Mouse (Mus musculus) urinary bladder, postnatal 36 days (tissue): ENCODE data around the gene Ldhc.
A peak's percentile ranks its signal among the peaks of the same experiment; 100 is the strongest.
"Not testable (repeated sequence)": the region's sequence is repeated elsewhere in the genome, so short reads cannot be mapped to it uniquely, and the experiment has no call there.

Source experiments
- DNase-seq, 2 experiments: peaks; one replicate each; pipeline ENCODE4 v3.0.0; 2022; ENCODE audit warnings: low spot score in 2 of 2, mixed read lengths in 1 of 2

Gene Ldhc

DNA sequence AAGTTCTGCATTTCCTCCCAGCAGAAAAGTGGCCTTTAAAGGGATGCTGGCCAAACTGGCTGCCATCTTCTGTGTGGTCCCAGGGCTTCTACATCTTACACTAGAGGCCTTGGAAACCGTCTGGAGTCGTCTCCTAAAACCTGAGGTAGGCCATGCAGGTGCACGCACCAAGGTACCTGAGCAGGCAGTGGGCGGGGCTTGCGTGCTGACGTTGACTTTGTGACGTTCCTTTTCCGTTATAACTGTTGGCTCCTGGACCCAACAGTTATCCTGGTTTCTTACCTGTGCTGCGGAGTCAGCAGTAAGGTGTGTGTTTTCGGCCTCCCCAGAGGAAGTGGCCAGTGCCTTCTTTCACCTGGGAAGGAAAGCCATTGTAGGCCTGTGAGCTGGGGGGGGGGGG lies at the start of gene Ldhc:
Ldhc (plus strand) TSS at position 208 of the 400 bp plus-strand sequence.
- DNase-seq, result no peak

DNA sequence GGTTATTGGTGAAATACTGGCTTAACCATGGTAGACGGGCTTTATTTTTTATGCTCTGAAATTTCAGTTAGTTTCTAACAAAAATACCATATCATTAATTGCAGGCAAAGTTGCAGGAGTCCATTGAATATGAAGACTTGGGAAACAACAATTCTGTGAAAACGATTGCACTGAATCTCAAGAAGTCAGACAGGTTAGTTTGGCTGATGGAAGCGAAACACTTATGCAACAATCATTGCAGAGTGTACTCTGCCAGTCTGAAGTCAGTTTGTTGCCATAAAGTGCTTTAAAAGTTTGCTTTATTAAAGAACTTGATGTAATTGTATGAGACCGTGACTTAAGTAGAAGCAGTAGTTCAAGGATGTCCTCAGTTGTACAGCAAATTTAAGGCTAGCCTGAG lies 47.0 kb upstream of the Ldhc start:
- no peak for DNase-seq

DNA sequence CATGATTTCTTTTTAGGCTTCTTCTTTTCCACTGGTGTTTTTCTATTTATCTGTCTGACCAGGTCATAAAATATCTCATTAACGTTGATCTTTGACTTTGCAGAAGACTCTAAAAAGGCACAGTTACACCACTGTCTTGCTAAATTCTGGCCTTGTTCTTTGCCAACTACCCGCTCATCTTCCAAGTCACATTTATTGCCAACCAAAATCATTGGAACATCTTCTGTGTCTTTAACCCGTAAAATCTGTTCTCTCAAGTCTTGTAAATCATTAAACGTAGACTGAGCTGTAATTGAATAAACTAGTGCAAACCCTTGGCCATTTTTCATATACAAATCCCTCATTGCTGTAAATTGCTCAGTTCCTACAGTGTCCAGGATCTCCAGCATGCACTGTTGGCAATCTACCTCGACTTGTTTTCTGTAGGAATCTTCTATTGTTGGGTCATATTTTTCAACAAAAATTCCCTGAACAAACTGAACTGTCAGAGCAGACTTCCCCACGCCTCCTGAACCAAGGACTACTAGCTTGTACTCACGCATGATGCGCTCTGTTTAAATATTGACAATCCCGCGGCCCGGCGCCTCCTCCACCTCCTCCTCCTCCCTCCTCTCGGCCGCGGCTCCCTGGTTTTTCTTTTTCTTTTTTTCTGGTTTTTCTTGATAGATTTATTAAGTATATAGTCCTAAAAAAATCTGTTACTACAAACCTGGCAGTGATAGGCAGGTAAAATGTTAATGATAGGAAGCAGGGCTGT lies 39.9 kb upstream of the Ldhc start:
- not testable (repeated sequence) for DNase-seq

DNA sequence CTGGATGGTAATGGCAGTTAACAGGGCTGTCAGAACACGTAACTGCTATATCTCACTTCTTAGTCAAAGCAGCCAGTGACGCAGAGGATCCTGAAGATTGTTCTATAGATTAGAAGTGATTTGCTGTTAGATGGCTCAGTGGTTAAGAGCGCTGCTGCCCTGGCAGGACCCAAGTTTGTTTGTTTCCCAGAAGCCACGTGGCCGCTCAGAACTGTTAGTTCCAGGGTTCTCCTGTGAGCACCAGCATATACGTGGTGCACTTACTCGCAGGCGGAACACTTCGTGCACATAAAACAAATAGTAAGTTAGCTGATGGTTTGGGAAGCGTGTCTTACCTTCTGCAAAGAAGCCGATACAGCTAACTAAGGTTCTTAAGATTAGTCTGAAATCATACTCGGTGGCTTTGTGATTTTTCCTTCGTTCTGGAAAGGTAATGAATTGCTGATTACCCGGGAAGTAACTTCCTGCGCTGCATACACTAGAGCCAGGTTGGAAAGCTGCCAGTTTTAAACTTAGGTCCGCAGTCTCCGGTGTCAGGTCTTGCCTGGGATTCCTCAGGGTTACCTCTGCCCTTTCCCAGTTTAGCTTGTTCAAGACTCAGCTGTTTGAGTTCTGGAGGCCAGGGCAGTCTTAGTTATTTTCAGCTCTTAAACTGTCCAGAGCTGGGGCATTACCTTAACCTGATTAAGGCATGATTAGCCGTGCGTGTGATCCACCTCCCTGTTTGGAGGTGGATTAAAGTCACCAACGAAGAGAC lies 33.8 kb upstream of the Ldhc start:
- no peak for DNase-seq

DNA sequence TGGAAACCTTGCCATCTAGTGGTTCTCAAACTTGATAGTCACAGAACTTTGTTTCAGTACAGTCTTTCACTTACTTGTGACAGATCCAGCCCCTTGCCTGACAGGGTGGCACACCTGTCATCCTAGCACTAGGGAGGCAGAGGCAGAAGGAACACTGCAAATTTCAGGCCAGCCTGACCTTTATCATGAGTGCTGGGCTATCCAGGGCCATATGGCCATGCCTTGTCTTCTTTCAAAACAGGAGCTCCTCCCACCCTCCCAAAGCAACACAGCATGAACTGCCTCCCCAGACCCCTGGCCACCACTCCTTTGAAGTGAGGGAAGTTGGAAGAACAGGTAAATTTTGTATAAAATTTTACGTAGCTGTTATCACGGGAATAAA lies 33.2 kb upstream of the Ldhc start:
- no peak for DNase-seq

DNA sequence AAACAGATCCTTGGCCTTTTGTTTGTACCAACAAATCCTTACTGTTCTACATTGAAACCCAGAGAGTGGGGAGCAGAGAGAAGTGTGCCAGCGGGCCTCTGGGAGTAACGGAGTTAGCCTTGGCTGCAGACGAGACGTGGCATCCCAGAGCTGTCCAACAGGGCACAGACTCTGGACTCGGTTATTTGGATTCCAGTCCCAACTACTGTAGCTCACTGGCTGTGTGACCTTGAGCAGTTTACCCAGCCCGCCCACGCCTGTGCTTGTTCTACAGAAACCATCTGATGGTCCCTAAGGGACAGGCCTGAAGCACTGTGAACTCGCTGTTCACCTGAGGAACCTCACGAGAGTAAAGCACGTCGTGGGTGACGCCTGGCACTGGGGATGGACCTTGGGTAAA lies 31.1 kb upstream of the Ldhc start:
- DNase-seq, result no peak

DNA sequence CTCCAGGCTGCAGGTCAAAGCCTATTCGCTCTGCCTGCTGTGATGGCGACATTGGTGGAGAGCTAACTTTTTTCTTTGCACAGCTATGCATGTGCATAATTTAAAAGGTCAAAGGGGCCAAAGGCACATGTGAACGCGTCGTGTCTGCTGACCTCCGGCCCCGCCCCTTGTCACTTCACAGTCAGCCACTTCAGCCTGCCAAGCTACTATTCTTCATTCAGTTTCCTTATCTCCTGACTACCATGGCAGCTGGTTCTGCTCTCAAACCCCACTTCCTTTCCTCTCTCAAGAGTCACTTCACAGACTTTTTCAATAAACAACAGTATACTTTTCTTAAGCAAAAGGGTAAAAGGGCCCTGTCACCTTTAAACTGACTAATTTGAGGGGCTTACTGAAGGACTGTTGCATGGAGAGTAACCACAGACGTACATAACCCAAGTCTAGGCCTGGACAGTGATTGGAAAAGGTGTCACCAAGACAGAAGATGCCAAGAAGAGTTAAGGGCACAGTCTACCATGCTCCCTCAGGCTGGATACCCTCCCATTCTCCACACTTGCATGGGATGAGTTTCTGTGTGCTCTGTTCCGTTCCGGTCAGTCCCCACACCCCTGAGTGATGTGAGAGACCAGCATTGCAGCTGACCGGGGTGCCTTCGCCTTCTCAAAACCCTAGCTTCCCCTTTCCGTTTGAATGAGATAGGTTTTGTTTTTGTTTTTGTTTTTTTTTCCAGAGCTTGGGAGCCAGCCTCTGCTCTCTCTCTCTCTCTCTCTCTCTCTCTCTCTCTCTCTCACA lies 30.0 kb upstream of the Ldhc start:
- no peak for DNase-seq

DNA sequence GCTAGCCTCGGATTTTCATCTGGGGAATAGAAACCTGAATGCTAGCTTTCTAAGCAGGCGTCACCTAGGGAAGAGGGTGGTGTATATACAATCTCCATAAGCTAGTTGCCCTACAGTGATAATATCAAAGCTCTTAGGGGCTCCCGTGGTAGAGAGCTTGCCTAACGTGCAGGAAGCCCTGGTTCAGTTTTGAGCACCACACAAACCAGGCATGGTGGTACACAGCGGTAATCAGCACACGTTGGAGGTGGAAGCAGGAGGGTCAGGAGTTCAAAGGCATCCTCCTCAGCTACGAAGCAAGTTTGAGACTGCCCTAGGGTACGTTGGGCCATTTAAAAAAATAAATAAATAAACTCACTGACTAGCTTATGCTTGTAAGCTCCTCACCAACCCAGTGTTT lies 29.3 kb upstream of the Ldhc start:
- no peak for DNase-seq

DNA sequence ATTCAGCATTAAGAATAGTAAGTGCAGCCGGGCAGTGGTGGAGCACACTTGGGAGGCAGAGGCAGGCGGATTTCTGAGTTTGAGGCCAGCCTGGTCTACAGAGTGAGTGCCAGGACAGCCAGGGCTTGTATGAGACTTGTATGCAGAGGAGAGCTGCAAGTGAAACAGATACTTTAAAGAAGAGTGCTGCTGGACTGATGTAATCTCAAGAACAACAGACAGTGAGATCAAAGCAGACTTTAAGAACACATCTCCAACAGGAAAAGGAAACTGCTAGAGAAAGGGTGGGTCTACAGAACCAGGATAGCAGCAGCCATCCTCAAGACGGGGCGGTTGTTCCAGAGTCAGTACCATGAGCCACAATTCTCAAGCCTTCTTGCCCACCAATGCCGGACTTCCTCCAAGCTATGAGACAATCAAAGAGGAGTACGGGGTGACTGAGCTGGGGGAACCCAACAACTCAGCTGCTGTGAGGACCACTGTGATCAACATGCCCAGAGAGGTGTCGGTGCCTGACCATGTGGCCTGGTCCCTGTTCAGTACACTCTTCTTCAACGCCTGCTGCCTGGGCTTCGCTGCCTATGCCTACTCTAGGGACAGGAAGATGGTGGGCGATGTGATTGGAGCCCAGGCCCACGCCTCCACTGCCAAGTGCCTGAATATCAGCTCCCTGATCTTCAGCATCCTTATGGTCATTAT lies 28.7 kb upstream of the Ldhc start:
- DNase-seq, result not testable (repeated sequence)

DNA sequence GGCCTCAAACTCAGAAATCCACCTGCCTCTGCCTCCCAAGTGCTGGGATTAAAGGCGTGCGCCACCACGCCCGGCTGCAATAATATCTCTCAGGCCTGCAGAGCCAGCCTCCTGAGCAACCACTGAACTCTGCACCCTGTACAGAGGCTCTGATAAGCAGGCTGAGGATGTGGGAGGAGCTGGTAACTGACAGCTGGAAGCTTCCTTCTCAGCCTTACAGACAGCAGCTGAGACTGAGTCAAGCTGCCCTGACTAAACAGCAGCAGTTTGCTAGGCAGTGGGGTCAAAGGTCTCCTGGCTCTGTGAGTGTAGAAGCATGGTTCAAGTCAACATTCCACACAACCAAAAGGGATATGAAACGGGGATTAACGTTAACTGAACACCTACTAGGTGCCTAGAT lies 27.7 kb upstream of the Ldhc start:
- DNase-seq, result no peak

DNA sequence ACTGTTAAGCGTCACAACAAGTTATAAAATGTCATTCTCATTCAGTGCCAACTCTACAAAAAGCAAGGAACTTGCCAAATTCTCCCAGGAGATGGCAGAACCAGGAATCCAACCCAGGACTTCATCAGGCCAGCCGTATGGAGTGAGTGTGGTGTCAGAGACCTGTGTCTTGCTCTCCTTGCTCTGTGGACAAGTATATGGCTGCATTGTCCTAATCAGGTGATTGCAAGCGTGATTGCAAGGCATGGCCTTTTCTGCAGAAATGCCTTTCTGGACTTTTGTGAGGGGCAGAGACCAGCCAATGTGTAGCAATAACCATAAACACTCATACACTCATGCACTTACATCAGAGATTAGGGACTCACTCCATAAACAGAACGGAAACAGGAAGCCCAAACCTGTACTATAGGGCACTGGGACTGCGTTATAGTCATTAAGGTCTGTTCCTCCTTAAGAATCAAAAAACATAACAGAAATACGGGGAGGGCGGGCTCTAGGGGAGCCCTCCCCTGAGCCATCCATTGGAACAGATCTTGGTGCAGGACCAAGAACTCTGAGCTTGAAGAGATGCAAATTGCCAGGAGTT lies 27.2 kb upstream of the Ldhc start:
- no peak for DNase-seq

DNA sequence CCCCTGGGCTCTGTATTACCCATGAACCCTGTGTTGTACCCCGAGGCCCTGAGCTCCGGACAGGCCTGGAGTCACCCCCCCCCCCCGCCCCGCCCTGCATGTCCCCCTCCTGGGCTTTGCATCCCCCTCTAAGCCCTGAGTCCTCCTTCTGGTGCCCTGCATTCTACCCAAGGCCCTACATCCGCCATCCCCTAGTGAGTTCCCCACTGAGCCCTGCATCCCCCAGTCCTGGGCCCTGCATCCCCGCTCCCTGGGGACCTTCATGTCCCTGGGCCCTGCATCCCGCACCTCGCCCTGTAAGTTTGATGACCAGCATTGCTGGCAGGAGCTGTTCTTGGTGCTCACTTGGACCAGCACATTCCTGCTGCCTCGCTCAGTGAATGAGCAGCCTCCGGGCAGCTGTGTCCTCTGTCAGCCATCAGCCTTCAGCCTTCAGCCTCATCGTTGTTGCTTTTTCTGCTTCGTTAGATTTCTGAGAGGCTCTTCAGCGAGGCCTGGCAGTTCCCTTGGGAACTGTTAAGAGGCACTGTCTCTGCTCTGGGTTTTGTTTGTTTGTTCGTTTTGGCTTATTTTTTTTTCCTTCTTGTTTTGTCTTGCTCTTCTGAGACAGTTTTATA lies 25.9 kb upstream of the Ldhc start:
- DNase-seq, result no peak

DNA sequence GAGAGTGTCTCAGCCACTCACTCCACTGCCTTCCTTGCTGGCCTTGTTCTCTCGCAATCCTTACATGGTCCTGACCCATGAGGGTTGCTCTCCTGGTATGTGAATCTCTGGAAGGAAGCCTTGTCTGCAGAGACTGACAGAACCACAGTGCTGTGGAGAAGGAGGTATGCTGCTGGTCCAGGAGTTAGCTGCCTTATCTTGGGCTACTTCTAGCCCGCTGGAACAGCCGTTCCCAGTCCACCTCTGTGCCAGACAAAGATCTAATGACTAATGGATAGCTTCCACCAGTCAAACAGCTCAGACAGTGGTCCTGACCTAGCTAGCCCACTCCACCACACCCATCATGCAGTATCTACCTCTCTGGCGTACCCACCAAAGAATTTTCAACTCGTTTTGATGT lies 24.6 kb upstream of the Ldhc start:
- no peak for DNase-seq

DNA sequence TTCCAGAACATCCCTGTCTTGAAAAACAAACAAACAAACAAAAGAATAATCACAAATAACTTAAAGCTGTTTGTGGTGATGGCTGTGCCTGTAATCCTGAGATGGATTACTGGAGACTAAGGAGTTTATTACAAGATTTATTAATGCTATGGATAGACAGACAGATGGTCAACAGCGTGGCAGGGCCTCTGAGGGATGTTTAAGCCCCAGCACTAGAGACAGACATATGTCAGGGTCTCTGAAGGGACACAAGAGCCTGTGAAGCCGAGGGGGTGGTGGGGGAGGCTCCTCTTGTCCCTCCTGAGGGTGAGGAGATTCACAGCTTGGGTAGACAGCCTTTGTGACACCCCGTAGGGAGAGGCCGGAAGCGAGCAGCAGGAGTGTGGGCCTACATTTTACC lies 23.9 kb upstream of the Ldhc start:
- DNase-seq, result no peak

DNA sequence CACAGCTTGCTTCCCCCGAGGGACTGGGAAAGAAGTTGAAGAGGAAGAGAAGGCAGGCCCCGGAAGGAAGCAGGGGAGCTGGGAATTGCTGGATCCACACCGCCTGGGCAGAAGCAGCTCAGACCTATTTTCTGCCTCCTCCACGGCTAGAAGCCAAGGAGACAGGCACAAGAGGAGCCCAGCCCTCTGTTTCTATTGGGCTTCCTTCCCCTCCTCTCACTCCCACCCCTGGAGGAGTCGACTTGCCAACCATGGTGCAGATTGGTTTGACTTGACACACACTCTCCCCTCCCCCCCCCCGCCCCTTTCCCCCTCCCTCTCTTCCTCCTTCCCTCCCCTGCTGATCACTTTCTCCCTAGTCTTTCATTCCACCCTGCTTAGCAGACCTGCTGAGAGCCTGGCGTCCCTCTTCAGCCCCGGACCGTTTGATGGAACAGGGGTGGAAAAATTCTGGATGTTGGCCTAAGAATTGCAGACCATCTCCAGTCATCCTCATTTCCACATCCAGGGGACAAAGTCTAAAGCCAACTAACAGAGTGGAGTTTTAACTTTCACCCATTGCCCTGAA lies 22.8 kb upstream of the Ldhc start:
- DNase-seq, result peak; percentile 22 to 35

DNA sequence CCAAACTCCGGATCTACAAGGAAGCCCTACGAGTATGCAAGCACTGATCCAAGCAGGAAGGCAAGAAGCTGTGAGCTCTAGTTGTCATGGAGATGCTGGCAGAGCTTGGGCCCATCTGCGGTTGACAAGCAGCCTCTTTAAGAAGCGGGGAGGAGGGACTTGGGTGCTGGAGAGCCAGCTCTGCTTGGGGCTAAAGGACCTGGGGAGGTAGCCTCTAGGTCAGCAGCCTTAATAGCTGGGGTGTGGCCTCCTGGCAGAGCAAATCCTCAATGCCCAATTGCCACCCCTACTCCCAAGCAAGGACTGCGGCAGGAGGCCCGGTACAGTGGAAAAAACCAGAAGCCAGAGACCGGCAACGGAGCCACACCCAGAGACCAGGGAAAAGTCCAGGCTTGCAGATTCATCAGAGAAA lies 22.1 kb upstream of the Ldhc start:
- DNase-seq, result peak; percentile 74 to 81

DNA sequence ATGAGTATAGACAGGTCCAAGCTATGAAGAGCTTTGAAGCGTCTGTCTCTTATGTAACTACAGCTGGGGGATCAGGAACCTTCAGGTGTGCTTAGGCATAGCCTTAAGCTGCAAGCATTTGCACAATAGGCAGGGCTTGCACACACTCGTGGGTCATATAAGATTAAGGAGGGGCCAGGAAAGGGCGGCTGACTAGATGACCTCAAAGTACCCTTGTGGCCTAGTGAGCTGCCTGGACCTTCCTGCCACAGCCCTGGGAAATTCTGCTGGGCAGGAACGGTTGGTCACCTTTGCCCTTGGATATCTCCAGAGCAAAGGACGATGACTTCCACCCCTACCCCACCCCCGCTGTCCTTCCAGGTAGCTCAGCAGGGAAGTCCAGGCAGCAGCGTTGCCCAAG lies 21.6 kb upstream of the Ldhc start:
- DNase-seq, result peak in 1 of 2 experiments; percentile 45

DNA sequence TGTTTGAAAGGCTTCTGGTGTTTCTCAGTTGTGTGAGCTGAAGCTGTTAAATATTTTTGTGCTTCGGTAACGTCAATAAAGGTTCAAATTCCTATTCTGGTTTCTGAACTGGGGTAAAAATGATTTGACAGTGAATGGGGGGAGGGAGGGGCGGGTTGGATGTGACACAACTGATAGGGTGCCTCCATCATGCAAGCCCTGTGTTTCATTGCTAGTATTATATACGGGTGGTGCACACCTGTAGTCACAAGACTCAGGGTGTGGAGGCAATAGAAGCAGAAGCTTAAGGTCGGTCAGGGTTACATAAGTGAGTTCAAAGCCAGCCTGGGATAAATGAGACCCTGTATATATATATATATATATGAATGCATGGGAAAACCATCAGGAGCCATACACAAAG lies 21.1 kb upstream of the Ldhc start:
- DNase-seq, result no peak

DNA sequence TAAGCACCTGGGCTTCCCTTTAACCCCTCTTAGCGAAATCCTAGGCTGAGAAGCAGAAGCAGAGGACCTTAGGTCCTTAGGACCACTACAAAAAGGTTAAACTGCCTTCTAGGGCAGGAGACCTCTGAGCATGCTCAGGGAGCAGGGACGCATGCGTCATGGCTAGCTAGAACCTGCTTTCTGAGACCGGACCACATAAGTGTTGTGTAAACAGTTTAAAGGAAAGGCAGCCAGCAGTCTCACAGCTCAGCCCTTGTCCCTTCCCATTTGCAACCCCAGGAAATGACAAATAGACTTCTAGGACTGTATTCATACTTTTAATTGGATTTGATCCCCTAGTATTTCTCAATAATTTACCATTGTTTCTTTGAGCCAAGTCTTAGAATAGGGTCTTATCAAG lies 20.7 kb upstream of the Ldhc start:
- DNase-seq, result peak; percentile 37 to 52

DNA sequence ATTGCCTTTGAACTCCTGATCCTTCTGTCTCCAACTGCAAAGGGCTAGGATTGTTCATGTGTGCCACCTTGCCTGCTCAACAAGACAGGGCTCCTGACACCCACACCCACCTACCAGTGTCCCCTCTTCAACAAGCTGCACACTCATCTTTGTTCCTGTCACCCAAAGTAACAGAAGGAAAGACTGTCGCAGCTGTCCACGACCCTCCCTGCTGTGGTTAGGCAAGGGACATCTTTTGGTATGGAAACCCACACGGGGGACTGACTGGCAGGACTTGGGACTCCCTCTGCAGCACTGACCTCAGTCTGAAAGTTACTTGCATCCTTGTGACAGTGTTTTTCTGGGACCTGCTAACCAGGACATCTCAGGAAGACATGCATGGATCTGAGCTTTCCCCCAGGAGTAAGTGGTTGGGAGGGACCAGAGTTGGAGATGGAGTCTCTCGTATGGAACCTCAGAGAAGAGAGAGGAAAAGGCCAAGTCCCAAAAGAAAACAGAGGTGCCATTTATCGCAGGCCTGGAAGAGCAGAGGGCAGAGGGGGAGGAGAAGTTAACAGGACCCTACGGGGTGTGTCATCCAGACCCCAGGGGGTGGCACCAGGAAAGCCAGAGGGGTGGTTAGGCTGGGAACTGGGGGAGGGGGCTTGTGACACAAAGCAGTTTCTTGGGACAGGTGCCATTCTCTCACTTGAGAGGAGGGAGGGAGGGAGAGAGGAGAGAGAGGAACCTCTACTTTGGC lies 20.0 kb upstream of the Ldhc start, which contains the start of gene Ldha:
Ldha (plus strand) TSS at position 689 of the 739 bp plus-strand sequence.
- no peak for DNase-seq
